Mouse (Mus musculus): Measurements from ENCODE around the gene Srrt. TPM values are rescaled to one million over a fixed set of nuclear protein-coding genes. Genes with fewer than 3 reads are reported as not detected.

The Srrt gene
- 308 and 381 TPM in 2 replicates for total RNA-seq (2014; fragmentation: Nextera tagmentation)
- 409 and 443 TPM in 2 replicates for total RNA-seq (2017)

GRCm38 (mm10) chr5:137307071-137307912 lies at the start of gene Srrt:
Gene Srrt, minus strand, starts transcription at chr5:137307674.
- ATAC-seq (replicated peaks; ENCODE audit: low FRiP score, low TSS enrichment, poor library complexity, severe bottlenecking): peak; percentile 85

- no peak for ATAC-seq (replicated peaks; ENCODE audit: low FRiP score, low TSS enrichment, poor library complexity, severe bottlenecking)
Measured at GRCm38 (mm10) chr5:137354091-137354490, 46.6 kb upstream of the Srrt start.

GRCm38 (mm10) chr5:137352011-137352975 lies 44.8 kb upstream of the Srrt start:
- no peak for ATAC-seq (replicated peaks; ENCODE audit: low FRiP score, low TSS enrichment, poor library complexity, severe bottlenecking)

- no peak for ATAC-seq (replicated peaks; ENCODE audit: low FRiP score, low TSS enrichment, poor library complexity, severe bottlenecking)
Measured at GRCm38 (mm10) chr5:137351394-137351793, 43.9 kb upstream of the Srrt start.

- no peak for ATAC-seq (replicated peaks; ENCODE audit: low FRiP score, low TSS enrichment, poor library complexity, severe bottlenecking)
Measured at GRCm38 (mm10) chr5:137351058-137351380, 43.5 kb upstream of the Srrt start.

GRCm38 (mm10) chr5:137350205-137351057 lies 43.0 kb upstream of the Srrt start:
- ATAC-seq (replicated peaks; ENCODE audit: low FRiP score, low TSS enrichment, poor library complexity, severe bottlenecking): no peak

- ATAC-seq (replicated peaks; ENCODE audit: low FRiP score, low TSS enrichment, poor library complexity, severe bottlenecking): no peak
Measured at GRCm38 (mm10) chr5:137349384-137350204, 42.1 kb upstream of the Srrt start, which contains the start of gene Ephb4. Gene Ephb4, plus strand, starts transcription at chr5:137350109.

GRCm38 (mm10) chr5:137348482-137349383 lies 41.3 kb upstream of the Srrt start:
- no peak for ATAC-seq (replicated peaks; ENCODE audit: low FRiP score, low TSS enrichment, poor library complexity, severe bottlenecking)

GRCm38 (mm10) chr5:137347856-137348255 lies 40.4 kb upstream of the Srrt start:
- no peak for ATAC-seq (replicated peaks; ENCODE audit: low FRiP score, low TSS enrichment, poor library complexity, severe bottlenecking)

GRCm38 (mm10) chr5:137346983-137347382 lies 39.5 kb upstream of the Srrt start:
- ATAC-seq (replicated peaks; ENCODE audit: low FRiP score, low TSS enrichment, poor library complexity, severe bottlenecking): no peak

- no peak for ATAC-seq (replicated peaks; ENCODE audit: low FRiP score, low TSS enrichment, poor library complexity, severe bottlenecking)
Measured at GRCm38 (mm10) chr5:137346388-137346787, 38.9 kb upstream of the Srrt start.

- no peak for ATAC-seq (replicated peaks; ENCODE audit: low FRiP score, low TSS enrichment, poor library complexity, severe bottlenecking)
Measured at GRCm38 (mm10) chr5:137345821-137346220, 38.3 kb upstream of the Srrt start.

- no peak for ATAC-seq (replicated peaks; ENCODE audit: low FRiP score, low TSS enrichment, poor library complexity, severe bottlenecking)
Measured at GRCm38 (mm10) chr5:137343869-137344268, 36.4 kb upstream of the Srrt start.

- no peak for ATAC-seq (replicated peaks; ENCODE audit: low FRiP score, low TSS enrichment, poor library complexity, severe bottlenecking)
Measured at GRCm38 (mm10) chr5:137343412-137343811, 35.9 kb upstream of the Srrt start.

- no peak for ATAC-seq (replicated peaks; ENCODE audit: low FRiP score, low TSS enrichment, poor library complexity, severe bottlenecking)
Measured at GRCm38 (mm10) chr5:137342407-137343012, 35.0 kb upstream of the Srrt start.

- peak; percentile 45 for ATAC-seq (replicated peaks; ENCODE audit: low FRiP score, low TSS enrichment, poor library complexity, severe bottlenecking)
Measured at GRCm38 (mm10) chr5:137340222-137340621, 32.7 kb upstream of the Srrt start.

- ATAC-seq (replicated peaks; ENCODE audit: low FRiP score, low TSS enrichment, poor library complexity, severe bottlenecking): no peak
Measured at GRCm38 (mm10) chr5:137339290-137339979, 32.0 kb upstream of the Srrt start.

Data from megakaryocyte-erythroid progenitor cell, adult 5-6 weeks (primary cell).